In genomic region chr4:48198447-48198846, GRCm38 (mm10) we compare ENCODE assay signal across 17 mouse cellular contexts.
"Had no signal": no experiment of that assay in that cellular context is flagged by ENCODE, and none has a peak within 500 bp of the region (broad histone marks: within the 10 kb centered on the region; RNA-seq: fewer than 3 reads in every experiment).

No protein-coding gene starts in this region.

- H3K4me1 ChIP-seq: megakaryocyte, embryonic 14.5 days; midbrain, embryonic 10.5 days; midbrain, embryonic 12.5 days; neural tube, embryonic 13.5 days; neural tube, embryonic 15.5 days had no signal

- H3K9me3 ChIP-seq: megakaryocyte, embryonic 14.5 days; midbrain, embryonic 10.5 days; midbrain, embryonic 12.5 days; neural tube, embryonic 13.5 days; neural tube, embryonic 15.5 days had no signal

- ATAC-seq: midbrain, embryonic 16.5 days had no signal

- H3K27me3 ChIP-seq: megakaryocyte, embryonic 14.5 days; midbrain, embryonic 12.5 days; neural tube, embryonic 13.5 days; neural tube, embryonic 15.5 days had no signal

- H3K27ac ChIP-seq: midbrain, embryonic 10.5 days; midbrain, embryonic 12.5 days; neural tube, embryonic 13.5 days; neural tube, embryonic 15.5 days had no signal

- DNase-seq: lung, adult 18-20 months; lung, embryonic 14.5 days; lung, postnatal 10 days; lung, postnatal 4 days; right cerebral cortex, adult 18-20 months; right cerebral cortex, postnatal 25 days; right cerebral cortex, postnatal 4 days; spleen, adult 18-20 months; thymus, adult 18-20 months; thymus, postnatal 36 days had no signal

- H3K9ac ChIP-seq: lung, embryonic 14.5 days; midbrain, embryonic 12.5 days; neural tube, embryonic 13.5 days; neural tube, embryonic 15.5 days had no signal

- H3K4me3 ChIP-seq: megakaryocyte, embryonic 14.5 days; midbrain, embryonic 10.5 days; midbrain, embryonic 12.5 days; myocyte; neural tube, embryonic 13.5 days; neural tube, embryonic 15.5 days had no signal

- H3K4me2 ChIP-seq: lung, embryonic 14.5 days; midbrain, embryonic 12.5 days; neural tube, embryonic 13.5 days; neural tube, embryonic 15.5 days had no signal
